Mouse (Mus musculus) bone marrow, adult 2 months (tissue): ENCODE results near the gene H2-T3.

Experiments used
- CTCF ChIP-seq: fragments of 200-500 bp; IDR thresholded peaks from 2 replicates; pipeline ENCODE4 v1.5.1; 2011; ENCODE audit warnings: low read length, control low read depth; ENCODE audit not compliant: control insufficient read depth, insufficient read depth
- POLR2A ChIP-seq: fragments of 200-500 bp; IDR thresholded peaks from 2 replicates; pipeline ENCODE4 v1.6.1; 2011; ENCODE audit warnings: low read depth, mild to moderate bottlenecking, control low read depth, low read length, borderline replicate concordance; ENCODE audit not compliant: control insufficient read depth

GRCm38 (mm10) chr17:36192371-36192770 lies 2.3 kb upstream of the H2-T3 start:
- TF ChIP-seq POLR2A (no peak), CTCF (no peak)
